10 mouse cellular contexts compared by ENCODE assay signal in the genomic region with DNA sequence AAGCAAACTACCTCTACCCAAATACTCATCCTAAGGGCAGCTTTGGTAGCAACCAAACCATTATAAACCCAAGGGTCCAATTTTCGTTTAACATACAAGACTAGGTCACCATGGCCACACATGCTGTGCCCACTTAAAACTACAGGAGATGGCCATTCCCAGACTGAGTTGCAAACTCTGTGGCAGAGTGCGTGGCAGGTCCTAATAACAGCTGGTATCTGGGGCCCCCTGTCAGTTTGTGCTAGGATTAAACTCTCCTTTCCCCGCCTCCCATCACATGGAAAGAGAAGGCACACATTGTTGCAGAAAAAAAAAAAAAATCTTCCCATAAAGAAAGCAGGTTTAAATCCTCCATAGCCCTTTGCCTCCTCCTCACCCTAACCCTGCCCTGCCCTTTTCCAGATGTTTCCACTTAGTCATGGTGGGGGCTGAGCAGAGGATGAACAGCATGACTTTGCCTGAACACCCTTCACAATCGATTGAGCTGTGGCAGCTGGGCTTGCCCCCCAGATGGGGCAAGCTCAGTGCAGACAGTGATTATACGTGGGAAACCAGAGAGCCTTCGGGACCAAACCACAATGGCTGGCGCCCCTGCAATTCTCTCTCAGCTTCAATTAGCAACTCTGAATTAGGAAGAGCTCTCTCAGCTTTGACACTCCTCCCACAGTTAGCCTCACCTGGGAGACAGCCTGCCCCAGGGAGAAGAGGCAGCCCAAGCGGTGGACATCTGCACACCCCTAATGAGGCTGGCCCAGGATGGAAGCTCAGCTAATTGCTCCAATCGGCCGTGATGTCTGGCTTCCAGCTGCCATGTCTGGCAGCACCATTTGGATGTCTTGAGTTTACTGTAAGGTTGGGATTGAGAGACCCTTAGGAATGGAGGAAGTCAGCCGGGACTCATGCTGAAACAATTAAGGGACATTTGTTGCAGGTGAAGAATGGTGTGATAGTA.
DNase-seq lines count a peak whose midpoint lies in the region; ATAC-seq and TF ChIP-seq lines count a peak whose summit lies in the region.
"Had no signal": no experiment of that assay in that cellular context is flagged by ENCODE, and none has a peak within 500 bp of the region (broad histone marks: within the 10 kb centered on the region; RNA-seq: fewer than 3 reads in every experiment).

No protein-coding gene starts in this region.

- H3K27me3 ChIP-seq in neural tube, embryonic 15.5 days (replicated peaks): no peaks in the 10 kb centered on the region
- H3K27me3 ChIP-seq in limb, embryonic 15.5 days: no peaks in the 10 kb centered on the region

- DNase-seq in neural tube, embryonic 10.5 days (ENCODE audit: extremely low spot score, low spot score): peak; percentile 69
- peak; percentile 83 for DNase-seq in forelimb bud, embryonic 11.5 days (ENCODE audit: low read depth, low spot score)
- DNase-seq in layer of hippocampus, adult 11-12 months (ENCODE audit: low spot score): no peak
- no peak for DNase-seq in layer of hippocampus, adult 2 months (ENCODE audit: low spot score in 2 of 2)
- DNase-seq in right cerebral cortex, postnatal 4 days: no peak
- DNase-seq in urinary bladder, adult 2 months (ENCODE audit: low spot score): no peak
- DNase-seq: adrenal gland, postnatal 36 days had no signal

- no peaks in the 10 kb centered on the region for H3K9me3 ChIP-seq in neural tube, embryonic 15.5 days (replicated peaks)
- no peaks in the 10 kb centered on the region for H3K9me3 ChIP-seq in limb, embryonic 15.5 days

- no peak for ATAC-seq in neural tube, embryonic 15.5 days (ENCODE audit: low FRiP score)
- peak; percentile 68 for ATAC-seq in limb, embryonic 15.5 days (ENCODE audit: insufficient number of reproducible peaks, low FRiP score, low TSS enrichment, low read depth)

- no peak overlapping the region for H3K9ac ChIP-seq in neural tube, embryonic 15.5 days (replicated peaks)
- no peak overlapping the region for H3K9ac ChIP-seq in limb, embryonic 15.5 days

- WGBS in neural tube, embryonic 15.5 days: 36% methylated on average over 11 of the region's 11 CpGs
- WGBS in limb, embryonic 15.5 days: 25% methylated on average over 11 of the region's 11 CpGs

- no peak overlapping the region for H3K4me2 ChIP-seq in neural tube, embryonic 15.5 days
- no peak overlapping the region for H3K4me2 ChIP-seq in limb, embryonic 15.5 days

- H3K4me1 ChIP-seq in neural tube, embryonic 15.5 days: peaks cover 6% of the 10 kb centered on the region; the same call in 1 of the 2 replicates
- peaks cover 21% of the 10 kb centered on the region for H3K4me1 ChIP-seq in limb, embryonic 15.5 days

- no peak overlapping the region for H3K4me3 ChIP-seq in neural tube, embryonic 15.5 days (replicated peaks)
- H3K4me3 ChIP-seq in limb, embryonic 15.5 days: no peak overlapping the region
- H3K4me3 ChIP-seq in layer of hippocampus, adult 2 months: no peak overlapping the region
- H3K4me3 ChIP-seq: erythroblast, embryonic 14.5 days had no signal

- no peak overlapping the region for H3K27ac ChIP-seq in neural tube, embryonic 15.5 days (replicated peaks)
- no peak overlapping the region for H3K27ac ChIP-seq in limb, embryonic 15.5 days
- H3K27ac ChIP-seq in layer of hippocampus, adult 2 months: no peak overlapping the region

- no peaks in the 10 kb centered on the region for H3K36me3 ChIP-seq in neural tube, embryonic 15.5 days
- H3K36me3 ChIP-seq in limb, embryonic 15.5 days: no peaks in the 10 kb centered on the region

- TF ChIP-seq CTCF in layer of hippocampus, adult 2 months (conservative IDR thresholded peaks at IDR 0.05): no peak

Comparison
In these comparisons a context has a peak if more than half of its experiments do, and no peak if none do; other contexts are left out.
1. DNase-seq: peak in neural tube, embryonic 10.5 days (single experiment) and forelimb bud, embryonic 11.5 days (single experiment); none in layer of hippocampus, adult 11-12 months (single experiment), layer of hippocampus, adult 2 months (0 of 2), right cerebral cortex, postnatal 4 days (single experiment) and urinary bladder, adult 2 months (single experiment).